Mouse (Mus musculus): ENCODE measurements around the gene Rpp21.

Rpp21 gene

GRCm38 (mm10) chr17:36235300-36235699, 22.6 kb downstream of the Rpp21 start:
- DNase-seq (ENCODE audit: low spot score in 2 of 2): peak in 1 of 2 experiments; percentile 30

DNA sequence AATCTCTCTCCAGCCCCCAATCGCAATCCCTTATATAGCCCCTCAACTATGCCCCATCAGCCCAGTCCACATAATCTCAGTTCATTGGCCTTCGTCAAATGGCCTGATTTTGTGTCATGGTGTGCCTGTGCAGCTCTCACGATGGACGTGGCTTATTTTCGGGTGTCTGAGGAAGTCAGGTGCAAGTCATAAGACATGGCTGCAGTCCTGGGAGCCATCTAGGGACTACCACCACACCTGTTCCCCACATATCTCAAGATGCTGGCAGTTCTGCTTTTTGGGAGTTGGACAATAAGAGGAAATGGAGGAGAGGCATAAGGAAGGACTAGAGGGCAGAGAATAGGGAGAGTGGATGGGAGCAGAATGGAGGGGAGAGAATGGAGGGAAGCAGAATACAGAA, 24.3 kb downstream of the Rpp21 start:
- no peak for DNase-seq (ENCODE audit: low spot score in 2 of 2)

- DNase-seq (ENCODE audit: low spot score in 2 of 2): peak; percentile 59 to 65
These were observed 26.6 kb downstream of the Rpp21 start for GRCm38 (mm10) chr17:36231318-36231717.

DNA sequence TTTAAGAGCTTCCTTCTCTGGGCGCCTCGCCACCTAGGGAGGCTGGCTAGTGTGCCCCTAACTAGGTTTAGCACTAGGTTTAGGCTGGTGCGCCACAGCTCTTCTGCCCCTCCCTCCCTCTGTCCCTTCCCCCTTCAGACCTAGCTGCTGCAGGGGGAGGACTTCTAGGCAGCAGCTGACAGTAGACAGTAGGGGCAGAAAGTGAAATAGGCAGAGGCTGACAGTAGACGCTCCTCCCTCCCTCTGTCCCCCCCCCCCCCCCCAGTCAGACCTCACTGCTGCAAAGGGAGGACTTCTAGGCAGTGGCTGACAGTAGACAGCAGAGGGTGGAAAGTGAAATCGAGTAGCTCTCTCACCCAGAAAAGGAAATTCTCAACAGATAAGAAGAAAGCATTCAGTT, 28.8 kb downstream of the Rpp21 start:
- DNase-seq (ENCODE audit: low spot score in 2 of 2): no peak

DNA sequence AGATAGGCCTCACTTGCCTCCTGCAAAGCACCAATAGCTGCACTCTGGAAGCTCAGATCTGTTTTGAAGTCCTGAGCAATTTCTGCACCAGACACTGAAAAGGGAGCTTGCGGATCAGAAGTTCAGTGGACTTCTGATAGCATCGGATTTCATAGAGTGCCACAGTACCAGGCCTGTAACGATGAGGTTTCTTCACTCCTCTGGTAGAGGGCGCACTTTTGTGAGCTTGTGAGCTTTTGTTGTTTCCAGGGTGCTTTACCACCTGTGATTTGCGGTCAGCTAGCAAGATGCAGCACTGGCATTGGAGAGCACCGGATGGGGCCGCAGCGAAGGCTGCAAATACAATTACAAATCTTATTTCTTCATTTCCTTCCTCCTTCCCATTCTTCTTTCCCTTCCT, 30.9 kb downstream of the Rpp21 start:
- DNase-seq (ENCODE audit: low spot score in 2 of 2): no peak

- no peak for DNase-seq (ENCODE audit: low spot score in 2 of 2)
These were observed 32.5 kb downstream of the Rpp21 start for GRCm38 (mm10) chr17:36225231-36225824.

DNA sequence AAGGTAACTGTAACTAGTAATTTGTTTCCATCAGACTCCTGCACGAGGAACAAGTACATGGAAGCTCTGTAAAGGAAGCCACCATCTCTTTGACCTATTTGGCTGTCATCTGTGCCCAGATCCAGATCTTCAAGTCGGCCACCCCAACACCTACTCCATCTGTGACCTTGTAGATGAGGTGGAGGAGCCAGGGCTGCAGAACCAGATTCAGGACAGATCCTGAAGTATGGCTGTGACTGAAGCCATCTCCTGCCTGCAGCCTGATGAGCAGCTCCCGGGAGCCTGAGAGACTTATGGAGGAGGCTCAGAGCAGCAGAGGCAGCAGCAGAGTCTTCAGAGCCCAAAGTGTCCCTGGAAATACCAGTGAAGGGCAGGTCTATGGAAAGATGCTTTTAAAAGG, 33.4 kb downstream of the Rpp21 start:
- no peak for DNase-seq (ENCODE audit: low spot score in 2 of 2)

- no peak for DNase-seq (ENCODE audit: low spot score in 2 of 2)
These were observed 39.2 kb downstream of the Rpp21 start for GRCm38 (mm10) chr17:36218594-36219155.

DNA sequence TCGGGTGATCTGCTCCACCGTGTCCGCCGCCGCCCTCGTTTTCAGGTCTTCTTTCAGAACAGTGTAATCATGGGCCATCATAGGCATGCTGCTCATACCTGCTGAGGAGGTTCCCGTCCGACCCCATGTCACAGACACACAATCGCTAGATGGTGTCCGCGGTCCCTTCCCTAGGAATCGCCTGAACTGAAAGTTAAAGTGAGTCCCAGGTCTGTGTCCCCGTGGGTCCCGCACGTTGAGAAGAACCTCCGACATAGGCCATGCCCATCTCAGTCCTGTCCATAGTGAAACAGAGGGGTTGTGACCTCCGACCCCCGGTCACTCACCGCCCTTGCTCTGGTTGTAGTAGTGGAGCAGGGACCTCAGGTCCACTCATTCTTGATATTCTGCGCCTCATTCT, 42.3 kb downstream of the Rpp21 start:
- no peak for DNase-seq (ENCODE audit: low spot score in 2 of 2)

DNA sequence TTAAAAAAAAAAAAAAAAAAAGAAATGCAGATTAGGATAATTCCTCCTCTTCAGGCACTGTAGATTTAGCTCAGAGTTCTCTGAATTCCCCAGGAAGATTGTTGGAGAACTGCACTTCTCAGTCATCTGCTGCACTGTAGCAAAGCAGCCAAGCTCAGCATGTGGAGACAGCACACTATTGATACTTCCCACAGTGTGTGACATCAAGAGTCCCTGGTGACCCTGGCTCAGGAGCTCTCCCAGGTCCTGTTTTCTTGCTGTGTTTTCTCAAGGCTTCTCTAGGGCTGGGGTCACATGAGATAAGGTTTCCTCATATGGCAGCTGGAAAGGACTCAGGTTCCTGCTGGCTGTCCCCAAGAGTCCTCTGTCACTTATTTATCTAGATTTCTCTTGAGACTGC, 51.0 kb downstream of the Rpp21 start:
- DNase-seq (ENCODE audit: low spot score in 2 of 2): no peak

- no peak for DNase-seq (ENCODE audit: low spot score in 2 of 2)
These were observed 52.0 kb downstream of the Rpp21 start for GRCm38 (mm10) chr17:36205862-36206261.

All from urinary bladder, adult 18-20 months (tissue).